Mouse (Mus musculus) gastrocnemius, adult 2 months (tissue): ENCODE measurements around the gene Psen2. TPM values are rescaled to one million over a fixed set of nuclear protein-coding genes. Genes with fewer than 3 reads are reported as not detected.

Source experiments
- DNase-seq: peaks from one replicate; pipeline ENCODE4 v3.0.0; 2022
- H3K27ac ChIP-seq: fragments of 200-600 bp; 2 replicates; pipeline ENCODE4 v1.8.1; 2022; ENCODE audit warnings: mild to moderate bottlenecking
- H3K4me3 ChIP-seq: fragments of 200-600 bp; 2 replicates; pipeline ENCODE4 v1.8.1; 2022; ENCODE audit warnings: mild to moderate bottlenecking, moderate library complexity
- CTCF ChIP-seq: fragments of 200-600 bp; IDR thresholded peaks from 2 replicates; pipeline ENCODE4 v1.8.1; 2022; ENCODE audit warnings: antibody characterized with exemption, mild to moderate bottlenecking, moderate library complexity
- intact Hi-C: fragments of 180-260 bp; cut with DNase I; formaldehyde crosslinking; loops from one replicate; pipeline ENCODE4 v1.15.1; 2025
- long read RNA-seq, 2 experiments: library from polyadenylated mRNA; stranded (forward); transcript quantifications; one replicate each; pipeline ENCODE4 v2.0.0; 2021
- total RNA-seq, 2 experiments: library from RNA; stranded (reverse); gene quantifications; 2 replicates each; pipeline ENCODE4 v1.2.3; 2021

Gene Psen2
- total RNA-seq = 1 to 10 TPM; 7.8 to 9.5 TPM
- long read RNA-seq, experiment 1, transcript Psen2-205 (11 exons, 1,997 nt) = major isoform, 5 of 7 reads
- long read RNA-seq, experiment 1, partial matches to known transcripts = 0 of 7 reads
- long read RNA-seq, experiment 1, other reads (novel, unspliced or antisense) = 2 of 7 reads
- long read RNA-seq, experiment 2, partial matches to known transcripts = 2 of 6 reads
- long read RNA-seq, experiment 2, other reads (novel, unspliced or antisense) = 1 of 6 reads

DNA sequence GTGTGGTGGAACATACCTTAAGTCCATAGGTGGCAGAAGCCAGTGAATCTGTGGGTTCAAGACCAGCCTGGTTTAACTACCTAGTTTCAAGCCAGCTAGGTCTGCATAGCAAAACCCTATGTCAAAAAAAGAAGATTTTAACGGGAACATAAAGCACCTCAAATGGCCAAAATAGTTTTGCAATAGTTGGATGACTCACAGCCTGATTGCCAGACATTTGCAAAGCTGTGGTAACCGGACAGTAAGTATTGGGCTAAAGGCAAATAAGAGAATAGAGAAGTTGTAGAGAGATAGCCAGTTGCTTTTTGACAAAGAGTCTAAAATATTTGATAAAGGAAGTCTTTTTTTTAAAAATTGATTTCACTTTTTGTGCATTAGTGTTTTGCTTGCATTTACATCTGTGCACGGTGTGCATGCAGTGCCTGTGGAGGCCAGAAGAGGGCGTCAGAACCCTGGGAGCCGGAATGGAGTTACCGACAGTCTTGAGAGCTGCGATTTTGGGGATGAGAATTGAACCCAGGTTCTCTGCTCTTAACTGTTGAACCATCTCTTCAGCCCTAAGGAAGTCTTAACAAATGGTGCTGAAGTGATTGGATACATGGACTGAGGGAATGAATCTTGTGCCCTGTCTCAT, at the start of gene Psen2:
Gene Psen2 (minus strand): TSS at position 75 of the 634 bp plus-strand sequence.
- intact Hi-C loops = loop anchor here (5.0 kb wide), 1 partner anchor 289 kb away; no protein-coding TSS in a partner anchor
- Histone ChIP-seq H3K27ac (no peak within 1 kb of the TSS), H3K4me3 (no peak within 1 kb of the TSS)
- DNase-seq = no peak
- TF ChIP-seq CTCF = peak; percentile 66

DNA sequence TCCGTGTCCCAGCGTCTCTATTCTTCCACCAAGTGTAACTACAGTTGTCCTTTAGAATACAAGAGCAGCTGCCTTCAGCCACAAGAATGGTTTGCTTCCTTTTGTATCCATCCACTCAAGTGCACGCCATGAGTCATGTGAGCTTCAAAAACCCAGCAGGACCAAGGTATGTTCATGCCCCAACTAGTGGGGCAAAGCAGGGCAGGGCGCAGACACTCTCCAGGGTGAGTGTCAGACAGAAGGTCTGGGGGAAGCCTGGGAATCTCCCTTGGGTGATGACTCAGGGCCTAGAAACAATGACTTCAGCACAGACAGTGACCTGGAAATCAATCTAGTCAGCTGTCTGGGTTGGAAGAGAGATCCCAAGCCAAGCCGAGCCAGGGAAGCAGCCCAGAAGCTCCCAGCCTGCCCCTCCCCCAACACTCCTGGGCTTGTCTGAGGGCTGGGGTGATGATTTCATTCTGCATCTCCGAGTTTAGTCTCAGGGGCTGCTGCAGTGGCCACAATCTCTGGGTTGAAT, 49.6 kb upstream of the Psen2 start:
- DNase-seq = peak; percentile 85
- no peak overlapping the region for H3K4me3 ChIP-seq
- no peak for TF ChIP-seq CTCF
- intact Hi-C loops = no loop called here
- H3K27ac ChIP-seq = peak overlapping the region; percentile 31

- Histone ChIP-seq H3K4me3 (no peak overlapping the region), H3K27ac (peak overlapping the region; percentile 31)
- DNase-seq = no peak
- no peak for TF ChIP-seq CTCF
- intact Hi-C loops = no loop called here
Observed at GRCm38 (mm10) chr1:180312286-180312685, 49.0 kb upstream of the Psen2 start.

DNA sequence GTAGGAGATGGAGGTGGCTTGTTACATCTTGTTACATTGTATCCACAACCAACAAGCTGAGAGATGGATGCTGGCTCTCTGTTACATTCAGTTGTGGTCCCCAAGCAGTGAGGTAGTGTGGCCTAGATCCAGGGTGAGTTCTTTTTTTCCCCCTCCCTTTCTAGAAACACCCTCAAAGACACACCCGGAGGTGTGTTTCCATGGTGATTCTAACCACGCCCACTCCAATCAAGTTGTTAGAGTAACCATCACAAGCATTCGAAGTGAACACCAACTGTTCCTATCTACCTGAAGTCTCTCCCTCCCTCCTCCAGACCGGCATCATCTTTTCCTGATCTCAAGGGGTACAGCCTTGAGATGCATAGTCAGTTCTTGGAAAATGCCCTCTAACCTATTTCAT, 45.7 kb upstream of the Psen2 start:
- intact Hi-C loops = no loop called here
- Histone ChIP-seq H3K4me3 (no peak overlapping the region), H3K27ac (no peak overlapping the region)
- no peak for TF ChIP-seq CTCF
- no peak for DNase-seq

DNA sequence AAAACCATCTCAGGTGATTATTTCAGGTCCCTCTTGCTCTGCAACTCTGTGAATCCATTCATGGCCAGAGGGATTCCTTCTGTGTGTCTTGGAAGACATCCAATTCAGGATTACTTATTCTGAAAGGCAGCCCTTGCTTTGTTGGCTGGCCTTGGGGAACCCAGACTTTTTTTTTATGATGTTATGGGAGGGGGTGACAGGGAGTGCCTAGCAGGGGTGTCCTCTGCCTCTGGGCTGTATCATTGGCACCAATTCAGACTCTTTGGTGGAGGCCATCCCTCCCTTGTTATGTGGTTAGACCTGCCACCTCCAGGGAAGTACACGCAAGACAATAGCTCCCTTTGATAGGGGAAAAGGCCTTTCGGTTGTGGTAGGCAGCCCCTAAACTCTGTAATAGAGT, 44.4 kb upstream of the Psen2 start:
- intact Hi-C loops = no loop called here
- TF ChIP-seq CTCF = no peak
- Histone ChIP-seq H3K27ac (no peak overlapping the region), H3K4me3 (no peak overlapping the region)
- DNase-seq = no peak

DNA sequence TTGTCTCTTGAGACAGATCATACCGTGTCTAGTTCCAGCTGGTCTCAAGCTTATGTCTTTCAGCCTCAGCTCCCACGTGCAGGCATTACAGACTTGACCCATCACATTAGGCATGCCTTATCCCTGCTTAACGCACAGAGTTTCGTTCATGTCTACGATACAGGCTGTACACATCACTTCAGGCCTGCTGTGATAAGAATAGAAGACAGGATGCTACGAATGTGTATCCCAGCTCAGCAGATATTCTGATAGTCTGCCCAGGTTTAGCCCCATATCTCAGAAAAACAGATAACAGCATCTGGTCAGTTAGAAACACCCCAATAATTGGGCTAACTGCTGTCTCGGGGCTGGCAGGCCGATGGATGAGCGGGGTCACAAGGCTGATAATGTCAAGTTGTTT, 43.7 kb upstream of the Psen2 start:
- no peak for DNase-seq
- Histone ChIP-seq H3K4me3 (no peak overlapping the region), H3K27ac (no peak overlapping the region)
- intact Hi-C loops = no loop called here
- no peak for TF ChIP-seq CTCF

DNA sequence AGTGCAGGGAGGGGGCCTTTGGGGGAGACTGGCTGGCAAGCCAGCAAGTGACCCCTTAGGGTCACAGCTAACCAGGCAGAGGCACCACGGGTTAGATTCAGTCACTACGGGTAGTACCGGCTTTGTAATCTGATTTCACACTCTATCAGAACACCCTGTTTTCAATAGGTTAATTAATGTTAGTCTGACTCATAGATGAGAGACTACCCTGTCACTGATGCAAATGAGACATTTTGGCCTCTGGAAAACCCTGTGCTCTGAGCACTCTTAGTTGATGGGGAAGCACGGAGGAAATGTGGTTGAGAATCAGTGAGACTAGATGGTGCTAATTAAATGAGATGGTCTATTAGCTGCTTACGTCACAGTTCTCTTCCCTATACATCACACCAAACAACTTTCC, 40.4 kb upstream of the Psen2 start:
- intact Hi-C loops = no loop called here
- TF ChIP-seq CTCF = no peak
- no peak overlapping the region for H3K4me3 ChIP-seq
- H3K27ac ChIP-seq = peak overlapping the region; percentile 83
- DNase-seq = no peak

DNA sequence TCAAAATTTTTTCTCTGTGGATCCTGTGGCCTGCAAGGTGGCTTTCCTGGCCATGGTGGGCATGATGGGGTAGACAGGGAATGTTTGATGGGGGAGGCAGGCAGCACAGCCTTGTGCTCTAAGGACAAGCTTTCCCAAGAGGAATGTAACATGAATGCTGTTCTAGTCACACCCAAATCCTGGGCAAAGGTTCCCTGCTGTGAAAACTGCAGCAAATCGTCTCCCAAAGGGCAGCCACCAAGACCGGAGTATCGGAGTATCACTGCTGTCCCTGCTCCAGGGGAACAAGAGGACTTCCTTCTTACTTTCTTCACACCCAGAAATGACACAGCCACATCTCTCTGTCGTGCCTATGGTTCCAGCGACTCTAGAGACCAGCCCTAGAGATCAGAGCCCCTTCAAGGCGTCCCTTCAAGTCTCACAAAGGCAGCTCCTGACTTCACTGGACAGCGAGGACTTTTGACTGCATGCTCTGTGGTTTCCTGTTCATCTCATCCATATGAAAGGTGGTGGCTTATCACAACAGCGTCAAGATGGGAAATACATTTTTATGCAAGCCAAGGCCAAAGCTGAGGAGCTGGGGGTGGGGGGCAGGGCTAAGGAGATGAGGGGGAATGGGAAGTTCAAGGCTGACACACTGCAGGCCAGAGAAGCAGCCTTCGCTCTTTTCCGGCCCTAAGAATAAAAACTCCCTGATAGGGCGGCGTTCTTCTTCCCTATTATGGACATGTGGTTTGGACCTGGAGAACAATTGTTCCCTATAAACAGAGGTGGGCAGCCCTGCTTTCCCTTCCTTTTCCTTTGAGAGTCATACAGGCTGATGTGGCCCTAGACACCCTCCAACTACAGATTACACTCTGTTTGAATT, 39.2 kb upstream of the Psen2 start:
- DNase-seq = no peak
- intact Hi-C loops = no loop called here
- TF ChIP-seq CTCF = no peak
- Histone ChIP-seq H3K27ac (peak overlapping the region; percentile 83), H3K4me3 (no peak overlapping the region)

- TF ChIP-seq CTCF = no peak
- Histone ChIP-seq H3K27ac (no peak overlapping the region), H3K4me3 (no peak overlapping the region)
- intact Hi-C loops = no loop called here
- DNase-seq = no peak
Observed at GRCm38 (mm10) chr1:180300997-180301396, 37.8 kb upstream of the Psen2 start.

DNA sequence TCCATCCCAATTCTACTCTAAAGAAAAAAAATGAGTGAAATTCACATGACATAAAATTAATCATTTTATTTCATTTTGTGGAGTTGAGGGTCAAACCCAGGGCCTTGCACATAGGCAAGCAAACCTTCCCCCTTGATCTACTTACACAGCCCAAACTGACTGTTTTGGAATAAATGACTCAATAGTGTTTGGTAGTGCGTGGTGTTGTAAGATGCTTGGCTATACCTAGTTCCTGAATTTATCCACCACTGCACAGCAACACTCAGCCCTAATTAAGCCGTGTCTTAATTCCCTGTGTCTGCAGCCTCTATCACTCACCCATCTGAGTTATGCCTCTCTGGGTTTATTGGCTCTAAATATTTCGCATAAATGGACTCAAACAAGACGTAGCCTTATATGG, 37.1 kb upstream of the Psen2 start:
- Histone ChIP-seq H3K27ac (no peak overlapping the region), H3K4me3 (no peak overlapping the region)
- no peak for DNase-seq
- TF ChIP-seq CTCF = no peak
- intact Hi-C loops = no loop called here

DNA sequence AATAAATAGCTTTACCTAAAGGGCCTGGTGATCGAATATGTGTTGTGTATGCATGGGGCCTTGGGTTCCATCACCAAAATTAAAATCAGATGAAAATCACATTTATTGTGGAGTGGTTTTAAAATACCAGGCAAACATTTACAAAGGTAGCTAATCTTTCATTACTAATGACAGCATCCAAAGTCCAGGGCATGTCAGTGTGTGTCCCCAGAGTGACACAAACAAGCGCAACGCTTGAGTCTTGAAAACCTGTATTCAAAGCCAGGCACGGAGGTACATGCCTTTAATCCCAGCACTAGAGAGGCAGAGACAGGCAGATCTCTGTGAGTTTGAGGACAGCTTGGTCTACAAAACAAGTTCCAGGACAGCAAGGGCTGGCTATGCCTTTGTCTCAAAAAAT, 36.5 kb upstream of the Psen2 start:
- TF ChIP-seq CTCF = no peak
- H3K27ac ChIP-seq = no peak overlapping the region
- H3K4me3 ChIP-seq = no peak overlapping the region
- no peak for DNase-seq
- intact Hi-C loops = no loop called here

DNA sequence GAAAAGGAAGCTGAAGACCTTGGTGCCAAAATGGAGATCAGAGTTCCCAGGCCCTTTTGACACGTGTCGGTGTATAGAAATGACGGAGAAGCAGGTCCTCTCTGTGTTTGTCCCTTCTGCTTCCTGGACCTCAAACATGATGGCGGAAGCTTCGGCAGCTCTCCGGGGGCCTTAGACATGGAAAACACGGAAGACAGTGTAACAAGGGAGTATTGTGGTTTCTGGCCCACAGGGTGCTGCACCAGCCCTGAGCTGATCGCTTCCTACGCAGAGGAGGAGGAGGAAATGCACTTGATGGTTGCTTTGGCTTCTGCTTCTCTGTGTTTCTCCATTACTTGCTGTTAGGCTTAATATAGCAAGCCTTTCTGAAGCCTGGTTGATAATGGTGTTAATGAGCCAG, 32.9 kb upstream of the Psen2 start:
- TF ChIP-seq CTCF = no peak
- no peak for DNase-seq
- H3K4me3 ChIP-seq = no peak overlapping the region
- H3K27ac ChIP-seq = peak overlapping the region; percentile 43; the same call in 1 of the 2 replicates
- intact Hi-C loops = no loop called here

- H3K27ac ChIP-seq = no peak overlapping the region
- no peak overlapping the region for H3K4me3 ChIP-seq
- no peak for TF ChIP-seq CTCF
- intact Hi-C loops = no loop called here
- DNase-seq = no peak
Observed at GRCm38 (mm10) chr1:180290358-180290757, 27.1 kb upstream of the Psen2 start.
